Mouse (Mus musculus): Measurements from ENCODE around the gene Tfap2e. TPM values are rescaled to one million over a fixed set of nuclear protein-coding genes. Genes with fewer than 3 reads are reported as not detected.

The Tfap2e gene
- total and polyA plus RNA-seq, 2 experiments, result not detected

- Histone ChIP-seq H3K79me2 (ENCODE audit: control insufficient read depth, insufficient read depth, low read length) (no peaks in the 10 kb centered on the region), H3K9ac (ENCODE audit: low read depth, low read length) (no peak overlapping the region), H3K27me3 (ENCODE audit: control insufficient read depth, insufficient read depth, low read length) (peaks cover 33% of the 10 kb centered on the region), H3K4me1 (ENCODE audit: control insufficient read depth, insufficient read depth, low read length) (peaks cover 4% of the 10 kb centered on the region), H3K36me3 (ENCODE audit: control insufficient read depth, insufficient read depth, low read length) (no peaks in the 10 kb centered on the region), H3K27ac (replicated peaks; ENCODE audit: insufficient read depth, low read depth, low read length) (no peak overlapping the region), H3K4me3 (ENCODE audit: insufficient read depth, low read depth, low read length) (no peak overlapping the region)
- WGBS, result 6% methylated on average over 18 of the region's 18 CpGs
- no peak for TF ChIP-seq CTCF (IDR thresholded peaks at IDR 0.05; ENCODE audit: low read depth, low read length)
- TF ChIP-seq POLR2A (IDR thresholded peaks at IDR 0.05; ENCODE audit: extremely low read depth, insufficient read depth, low read length), result no peak
- no peak for DNase-seq (ENCODE audit: extremely low read depth, low read depth, low spot score)
These were observed 3.9 kb downstream of the Tfap2e start for GRCm38 (mm10) chr4:126732111-126732510.

- no peaks in the 10 kb centered on the region for H3K27me3 ChIP-seq (ENCODE audit: control insufficient read depth, insufficient read depth, low read length)
- H3K27ac ChIP-seq (replicated peaks; ENCODE audit: insufficient read depth, low read depth, low read length), result no peak overlapping the region
- no peak overlapping the region for H3K9ac ChIP-seq (ENCODE audit: low read depth, low read length)
- no peaks in the 10 kb centered on the region for H3K4me1 ChIP-seq (ENCODE audit: control insufficient read depth, insufficient read depth, low read length)
- TF ChIP-seq POLR2A (IDR thresholded peaks at IDR 0.05; ENCODE audit: extremely low read depth, insufficient read depth, low read length) (no peak), CTCF (IDR thresholded peaks at IDR 0.05; ENCODE audit: low read depth, low read length) (no peak)
- whole genome bisulfite sequencing, result 94% methylated on average over 5 of the region's 5 CpGs
- DNase-seq (ENCODE audit: extremely low read depth, low read depth, low spot score), result no peak
- H3K4me3 ChIP-seq (ENCODE audit: insufficient read depth, low read depth, low read length), result no peak overlapping the region
- no peaks in the 10 kb centered on the region for H3K79me2 ChIP-seq (ENCODE audit: control insufficient read depth, insufficient read depth, low read length)
- H3K36me3 ChIP-seq (ENCODE audit: control insufficient read depth, insufficient read depth, low read length), result peaks cover 56% of the 10 kb centered on the region
These were observed 28.6 kb downstream of the Tfap2e start for GRCm38 (mm10) chr4:126707439-126707826.

GRCm38 (mm10) chr4:126706630-126707438 is 29.2 kb downstream of the Tfap2e start:
- Histone ChIP-seq H3K9ac (ENCODE audit: low read depth, low read length) (no peak overlapping the region), H3K4me1 (ENCODE audit: control insufficient read depth, insufficient read depth, low read length) (no peaks in the 10 kb centered on the region), H3K27ac (replicated peaks; ENCODE audit: insufficient read depth, low read depth, low read length) (no peak overlapping the region), H3K79me2 (ENCODE audit: control insufficient read depth, insufficient read depth, low read length) (no peaks in the 10 kb centered on the region), H3K27me3 (ENCODE audit: control insufficient read depth, insufficient read depth, low read length) (no peaks in the 10 kb centered on the region), H3K36me3 (ENCODE audit: control insufficient read depth, insufficient read depth, low read length) (peaks cover 61% of the 10 kb centered on the region), H3K4me3 (ENCODE audit: insufficient read depth, low read depth, low read length) (no peak overlapping the region)
- WGBS, result 91% methylated on average over 12 of the region's 12 CpGs
- TF ChIP-seq CTCF (IDR thresholded peaks at IDR 0.05; ENCODE audit: low read depth, low read length) (no peak), POLR2A (IDR thresholded peaks at IDR 0.05; ENCODE audit: extremely low read depth, insufficient read depth, low read length) (no peak)
- DNase-seq (ENCODE audit: extremely low read depth, low read depth, low spot score), result no peak

GRCm38 (mm10) chr4:126696908-126697307 is 39.1 kb downstream of the Tfap2e start:
- Histone ChIP-seq H3K36me3 (ENCODE audit: control insufficient read depth, insufficient read depth, low read length) (peaks cover 41% of the 10 kb centered on the region), H3K9ac (ENCODE audit: low read depth, low read length) (no peak overlapping the region), H3K4me1 (ENCODE audit: control insufficient read depth, insufficient read depth, low read length) (no peaks in the 10 kb centered on the region), H3K27me3 (ENCODE audit: control insufficient read depth, insufficient read depth, low read length) (no peaks in the 10 kb centered on the region), H3K4me3 (ENCODE audit: insufficient read depth, low read depth, low read length) (no peak overlapping the region), H3K79me2 (ENCODE audit: control insufficient read depth, insufficient read depth, low read length) (peaks cover 3% of the 10 kb centered on the region; the same call in 1 of the 2 replicates), H3K27ac (replicated peaks; ENCODE audit: insufficient read depth, low read depth, low read length) (no peak overlapping the region)
- DNase-seq (ENCODE audit: extremely low read depth, low read depth, low spot score), result no peak
- TF ChIP-seq POLR2A (IDR thresholded peaks at IDR 0.05; ENCODE audit: extremely low read depth, insufficient read depth, low read length) (no peak), CTCF (IDR thresholded peaks at IDR 0.05; ENCODE audit: low read depth, low read length) (no peak)
- 94% methylated on average over 4 of the region's 4 CpGs for WGBS

- peaks cover 37% of the 10 kb centered on the region for H3K36me3 ChIP-seq (ENCODE audit: control insufficient read depth, insufficient read depth, low read length)
- H3K9ac ChIP-seq (ENCODE audit: low read depth, low read length), result no peak overlapping the region
- peaks cover 10% of the 10 kb centered on the region; the same call in 1 of the 2 replicates for H3K79me2 ChIP-seq (ENCODE audit: control insufficient read depth, insufficient read depth, low read length)
- no peak for DNase-seq (ENCODE audit: extremely low read depth, low read depth, low spot score)
- 83% methylated on average over 5 of the region's 5 CpGs for WGBS
- H3K4me3 ChIP-seq (ENCODE audit: insufficient read depth, low read depth, low read length), result no peak overlapping the region
- TF ChIP-seq POLR2A (IDR thresholded peaks at IDR 0.05; ENCODE audit: extremely low read depth, insufficient read depth, low read length) (no peak), CTCF (IDR thresholded peaks at IDR 0.05; ENCODE audit: low read depth, low read length) (no peak)
- H3K4me1 ChIP-seq (ENCODE audit: control insufficient read depth, insufficient read depth, low read length), result no peaks in the 10 kb centered on the region
- H3K27ac ChIP-seq (replicated peaks; ENCODE audit: insufficient read depth, low read depth, low read length), result no peak overlapping the region
- H3K27me3 ChIP-seq (ENCODE audit: control insufficient read depth, insufficient read depth, low read length), result no peaks in the 10 kb centered on the region
These were observed 43.0 kb downstream of the Tfap2e start for GRCm38 (mm10) chr4:126693021-126693420.

GRCm38 (mm10) chr4:126689457-126689856 is 46.6 kb downstream of the Tfap2e start:
- WGBS, result 92% methylated on average over 2 of the region's 2 CpGs

More at GRCm38 (mm10) chr4:126689457-126689856, 46.6 kb downstream of the Tfap2e start:
- Histone ChIP-seq H3K4me3 (ENCODE audit: insufficient read depth, low read depth, low read length) (no peak overlapping the region), H3K27ac (replicated peaks; ENCODE audit: insufficient read depth, low read depth, low read length) (no peak overlapping the region), H3K9ac (ENCODE audit: low read depth, low read length) (no peak overlapping the region), H3K36me3 (ENCODE audit: control insufficient read depth, insufficient read depth, low read length) (peaks cover 51% of the 10 kb centered on the region), H3K79me2 (ENCODE audit: control insufficient read depth, insufficient read depth, low read length) (peaks cover 7% of the 10 kb centered on the region; the same call in 1 of the 2 replicates), H3K4me1 (ENCODE audit: control insufficient read depth, insufficient read depth, low read length) (no peaks in the 10 kb centered on the region), H3K27me3 (ENCODE audit: control insufficient read depth, insufficient read depth, low read length) (no peaks in the 10 kb centered on the region)
- DNase-seq (ENCODE audit: extremely low read depth, low read depth, low spot score), result no peak
- no peak for TF ChIP-seq CTCF (IDR thresholded peaks at IDR 0.05; ENCODE audit: low read depth, low read length)
- TF ChIP-seq POLR2A (IDR thresholded peaks at IDR 0.05; ENCODE audit: extremely low read depth, insufficient read depth, low read length), result no peak

Measured in liver, adult 2 months (tissue).